Mouse (Mus musculus) kidney, embryonic 14.5 days (tissue): Measurements from ENCODE around the gene Spi1. TPM values are rescaled to one million over a fixed set of nuclear protein-coding genes. Genes with fewer than 3 reads are reported as not detected.

Source experiments
- ATAC-seq: fragments of 200-750 bp; cut with Nextera tagmentation; 2 replicates; pipeline ENCODE4 v1.8.0; 2017; ENCODE audit warnings: moderate number of reproducible peaks, mild to moderate bottlenecking, moderate TSS enrichment, moderate library complexity; ENCODE audit not compliant: low FRiP score, low TSS enrichment
- H3K27ac ChIP-seq: fragments of 300-500 bp; sonication (generic); 2 replicates; pipeline ENCODE4 v1.5.1; 2014; ENCODE audit warnings: low read depth, mild to moderate bottlenecking, low read length, moderate library complexity, mixed read lengths
- H3K27me3 ChIP-seq: fragments of 300-500 bp; sonication (generic); 2 replicates; pipeline ENCODE4 v1.6.1; 2014; ENCODE audit warnings: mild to moderate bottlenecking, low read length; ENCODE audit not compliant: control insufficient read depth, insufficient read depth
- H3K36me3 ChIP-seq: fragments of 300-500 bp; sonication (generic); 2 replicates; pipeline ENCODE4 v1.6.1; 2014; ENCODE audit warnings: low read length, mixed read lengths; ENCODE audit not compliant: control insufficient read depth, insufficient read depth
- H3K4me1 ChIP-seq: fragments of 300-500 bp; sonication (generic); 2 replicates; pipeline ENCODE4 v1.6.1; 2014; ENCODE audit warnings: low read length, mixed read lengths; ENCODE audit not compliant: control insufficient read depth, insufficient read depth
- H3K4me2 ChIP-seq: fragments of 300-500 bp; sonication (generic); replicated peaks from 2 replicates; pipeline ENCODE4 v1.6.1; 2014; ENCODE audit warnings: low read depth, mild to moderate bottlenecking, low read length
- H3K4me3 ChIP-seq: fragments of 300-500 bp; sonication (generic); 2 replicates; pipeline ENCODE4 v1.5.1; 2014; ENCODE audit warnings: mild to moderate bottlenecking, low read length
- H3K9ac ChIP-seq: fragments of 300-500 bp; sonication (generic); 2 replicates; pipeline ENCODE4 v1.6.1; 2014; ENCODE audit warnings: low read depth, mild to moderate bottlenecking, low read length, moderate library complexity
- H3K9me3 ChIP-seq: fragments of 300-500 bp; sonication (generic); 2 replicates; pipeline ENCODE4 v1.6.1; 2016; ENCODE audit warnings: low read length; ENCODE audit not compliant: control insufficient read depth
- WGBS: fragments of 180-500 bp; shearing (Covaris S2); extraction: QIAGEN DNeasy Blood & Tissue Kit; methylation state at CpG from one replicate; pipeline ENCODE4 v1.1.7; 2014; 5-methylcytosine and 5-hydroxymethylcytosine counted together
- polyA plus RNA-seq: library from polyadenylated mRNA; unstranded; fragments of >200 nt; fragmentation: Nextera tagmentation; extraction: Ambion mirVana; gene quantifications from 2 replicates; pipeline ENCODE4 v1.2.1, GENCODE M21; 2014

Gene Spi1
- polyA plus RNA-seq, 1 experiment from 2014 or later = 2.2 TPM

DNA sequence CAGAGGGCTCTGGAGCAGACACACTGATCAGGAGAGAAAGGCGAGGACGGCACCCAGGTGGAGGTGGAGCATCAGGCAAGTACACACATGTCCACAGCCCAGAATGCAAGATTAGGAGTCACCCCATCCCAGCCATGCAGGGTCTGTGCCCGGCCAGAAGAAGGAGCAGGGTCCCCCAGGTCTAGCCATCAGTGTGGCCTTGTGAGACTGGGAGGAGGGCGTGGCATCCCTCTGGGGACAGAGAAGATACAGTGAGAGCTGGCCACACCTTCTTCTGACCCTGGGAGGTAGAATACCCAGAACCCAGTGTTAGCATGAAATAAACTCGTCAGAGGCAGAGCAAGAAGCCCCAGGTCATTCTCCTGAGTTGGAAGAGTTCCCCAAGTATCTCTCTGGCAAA, 57.1 kb downstream of the Spi1 start:
- H3K4me1 ChIP-seq = 0 out of 2 replicates have a peak, but pooled peaks cover 3% of the 10 kb centered on the region
- ATAC-seq = no peak
- no peaks in the 10 kb centered on the region for H3K9me3 ChIP-seq
- no peak overlapping the region for H3K4me3 ChIP-seq
- H3K27me3 ChIP-seq = no peaks in the 10 kb centered on the region
- WGBS = 65% methylated on average over 5 of the region's 5 CpGs
- peaks cover 3% of the 10 kb centered on the region; the same call in 1 of the 2 replicates for H3K36me3 ChIP-seq
- no peak overlapping the region for H3K4me2 ChIP-seq
- H3K9ac ChIP-seq = no peak overlapping the region
- H3K27ac ChIP-seq = no peak overlapping the region

DNA sequence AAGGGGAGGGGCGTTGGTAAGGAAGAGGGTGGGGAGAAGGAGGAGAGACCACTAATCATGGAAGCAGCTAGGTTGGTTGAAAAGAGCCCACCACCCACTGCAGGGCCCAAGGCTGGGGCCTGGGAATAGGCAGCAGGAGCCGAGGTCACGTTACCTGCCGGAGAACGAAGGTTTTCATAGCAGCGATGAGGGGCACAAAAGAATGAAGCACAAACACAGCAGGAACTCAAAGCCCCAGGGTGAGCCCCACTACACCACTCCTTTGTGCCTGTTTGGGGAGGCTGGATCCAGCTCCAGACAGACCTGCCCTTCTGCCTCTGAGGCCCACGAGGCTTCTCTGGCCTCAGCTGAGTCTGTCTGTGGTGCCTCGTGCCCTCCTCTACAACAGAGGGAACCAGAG, 57.6 kb downstream of the Spi1 start:
- WGBS = 86% methylated on average over 8 of the region's 8 CpGs
- H3K4me3 ChIP-seq = no peak overlapping the region

DNA sequence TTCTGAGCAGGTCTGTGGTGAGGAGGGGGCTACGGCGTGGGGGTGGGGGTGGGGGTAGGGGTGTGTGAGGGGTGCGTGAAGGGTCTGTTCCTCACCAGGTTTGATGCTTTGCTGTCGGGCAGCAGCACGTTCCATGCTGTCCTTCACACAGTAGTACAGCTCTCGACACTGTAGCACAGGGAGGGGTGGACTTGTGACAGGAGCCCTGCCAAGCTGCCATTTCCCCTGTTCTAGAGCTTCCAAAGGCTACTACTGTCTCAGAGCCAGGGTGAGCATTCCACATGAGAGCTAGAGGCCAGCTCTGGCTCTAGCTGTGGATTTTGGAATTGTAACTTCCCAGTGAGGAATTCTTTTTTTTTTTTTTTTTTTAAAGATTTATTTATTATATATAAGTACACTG, 60.7 kb downstream of the Spi1 start:
- H3K9ac ChIP-seq = no peak overlapping the region
- no peak for ATAC-seq
- WGBS = 91% methylated on average over 6 of the region's 6 CpGs
- H3K9me3 ChIP-seq = no peaks in the 10 kb centered on the region
- 0 out of 2 replicates have a peak, but pooled peaks cover 3% of the 10 kb centered on the region for H3K4me1 ChIP-seq
- no peaks in the 10 kb centered on the region for H3K27me3 ChIP-seq
- H3K4me2 ChIP-seq = no peak overlapping the region
- H3K27ac ChIP-seq = no peak overlapping the region
- no peak overlapping the region for H3K4me3 ChIP-seq
- peaks cover 3% of the 10 kb centered on the region; the same call in 1 of the 2 replicates for H3K36me3 ChIP-seq

More for the DNA sequence above, 57.6 kb downstream of the Spi1 start:
- Histone ChIP-seq H3K36me3 (peaks cover 3% of the 10 kb centered on the region; the same call in 1 of the 2 replicates), H3K4me1 (0 out of 2 replicates have a peak, but pooled peaks cover 3% of the 10 kb centered on the region), H3K4me2 (no peak overlapping the region), H3K27me3 (no peaks in the 10 kb centered on the region), H3K9me3 (no peaks in the 10 kb centered on the region), H3K9ac (no peak overlapping the region), H3K27ac (no peak overlapping the region)
- no peak for ATAC-seq

DNA sequence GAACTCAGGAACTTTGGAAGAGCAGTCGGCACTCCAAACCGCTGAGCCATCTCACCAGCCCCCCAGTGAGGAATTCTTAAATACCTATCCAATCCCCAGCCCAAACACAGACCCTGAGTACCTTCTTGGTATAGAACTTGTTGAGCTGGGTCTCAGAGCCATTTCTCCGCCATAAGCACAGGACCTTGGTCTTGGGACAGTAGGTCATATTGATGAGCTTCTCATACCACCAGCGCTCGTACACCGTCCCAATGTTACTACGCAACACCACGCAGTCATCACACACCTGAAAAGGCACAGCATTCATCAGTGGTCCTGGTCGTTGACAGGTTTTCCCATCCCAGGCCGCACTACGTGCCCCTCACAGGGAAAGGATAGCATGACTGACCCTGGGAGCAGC, 61.2 kb downstream of the Spi1 start:
- Histone ChIP-seq H3K9me3 (no peaks in the 10 kb centered on the region), H3K36me3 (peaks cover 3% of the 10 kb centered on the region; the same call in 1 of the 2 replicates), H3K4me2 (no peak overlapping the region), H3K9ac (no peak overlapping the region), H3K27me3 (no peaks in the 10 kb centered on the region), H3K4me1 (0 out of 2 replicates have a peak, but pooled peaks cover 3% of the 10 kb centered on the region), H3K4me3 (no peak overlapping the region), H3K27ac (no peak overlapping the region)
- ATAC-seq = no peak
- WGBS = 97% methylated on average over 11 of the region's 11 CpGs

DNA sequence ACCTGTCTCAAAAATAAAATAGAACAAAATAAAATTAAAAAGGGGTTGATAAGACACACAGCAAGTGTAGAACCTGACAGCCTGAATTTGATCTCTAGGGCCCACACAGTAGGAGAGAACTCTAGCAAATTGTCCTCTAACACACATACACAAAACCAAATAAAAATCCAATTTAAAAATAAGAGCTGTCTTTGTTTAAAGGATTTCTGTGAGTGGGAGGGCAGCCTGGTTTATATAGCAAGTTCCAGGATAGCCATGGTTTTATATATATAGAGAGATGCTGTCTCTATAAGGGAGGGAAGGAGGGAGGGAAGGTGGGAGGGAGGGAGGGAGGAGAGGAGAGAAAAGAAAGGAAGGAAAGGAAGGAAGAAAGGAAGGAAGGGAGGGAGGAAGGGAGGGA, 65.9 kb downstream of the Spi1 start:
- Histone ChIP-seq H3K9ac (no peak overlapping the region), H3K27me3 (no peaks in the 10 kb centered on the region), H3K36me3 (peaks cover 6% of the 10 kb centered on the region; the same call in 1 of the 2 replicates), H3K9me3 (no peaks in the 10 kb centered on the region), H3K4me1 (no peaks in the 10 kb centered on the region), H3K4me3 (no peak overlapping the region), H3K27ac (no peak overlapping the region), H3K4me2 (no peak overlapping the region)
- ATAC-seq = no peak

DNA sequence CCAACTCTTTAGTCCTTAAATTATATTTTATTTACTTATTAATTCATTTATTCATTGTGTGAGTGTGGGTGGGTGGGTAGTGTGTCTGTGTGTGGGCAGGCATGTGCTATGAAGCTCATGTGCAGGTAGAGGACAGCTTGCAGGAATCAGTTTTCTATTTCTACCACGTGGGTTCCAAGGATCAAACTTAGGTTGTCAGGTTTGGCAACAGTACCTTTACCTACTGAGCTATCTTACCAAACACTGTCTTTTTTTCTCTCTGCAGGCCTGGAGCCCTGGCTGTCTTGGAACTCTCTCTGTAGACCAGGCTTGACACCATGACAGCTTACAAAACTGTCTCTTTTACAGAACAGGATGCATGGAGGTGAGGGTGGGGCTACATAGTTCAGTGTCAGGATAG, 69.1 kb downstream of the Spi1 start:
- Histone ChIP-seq H3K36me3 (peaks cover 11% of the 10 kb centered on the region; the same call in 1 of the 2 replicates), H3K4me2 (no peak overlapping the region), H3K27me3 (no peaks in the 10 kb centered on the region), H3K27ac (no peak overlapping the region), H3K4me1 (no peaks in the 10 kb centered on the region), H3K9ac (no peak overlapping the region), H3K4me3 (no peak overlapping the region), H3K9me3 (no peaks in the 10 kb centered on the region)
- 71% methylated on average over 1 of the region's 1 CpGs for WGBS
- no peak for ATAC-seq

DNA sequence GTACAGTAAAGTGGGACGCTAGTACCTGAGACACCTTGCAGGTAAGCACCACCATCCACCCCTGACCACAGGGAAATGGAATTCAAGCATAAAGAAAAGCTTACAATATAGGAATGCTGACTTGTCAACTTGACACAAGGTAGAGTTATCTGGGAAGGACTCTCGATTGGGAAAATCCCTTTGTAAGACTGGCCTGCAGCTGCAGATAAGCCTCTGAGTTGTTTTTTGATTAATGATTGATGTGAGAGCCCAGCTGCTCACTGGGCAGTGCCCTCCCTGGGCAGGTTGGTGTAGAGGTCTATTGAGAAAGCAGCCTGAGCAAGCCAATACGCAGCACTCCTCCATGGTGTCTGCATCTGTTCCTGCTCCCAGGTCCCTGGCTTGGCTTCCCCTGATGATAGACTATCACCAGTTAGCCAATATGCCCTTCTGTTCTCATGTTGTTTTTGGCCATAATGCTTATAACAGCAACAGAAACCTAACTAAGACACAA, 70.7 kb downstream of the Spi1 start:
- Histone ChIP-seq H3K27ac (no peak overlapping the region), H3K4me1 (no peaks in the 10 kb centered on the region), H3K9me3 (no peaks in the 10 kb centered on the region), H3K36me3 (peaks cover 16% of the 10 kb centered on the region; the same call in 1 of the 2 replicates), H3K27me3 (no peaks in the 10 kb centered on the region), H3K4me2 (no peak overlapping the region), H3K9ac (no peak overlapping the region), H3K4me3 (no peak overlapping the region)
- 80% methylated on average over 3 of the region's 3 CpGs for WGBS
- no peak for ATAC-seq

DNA sequence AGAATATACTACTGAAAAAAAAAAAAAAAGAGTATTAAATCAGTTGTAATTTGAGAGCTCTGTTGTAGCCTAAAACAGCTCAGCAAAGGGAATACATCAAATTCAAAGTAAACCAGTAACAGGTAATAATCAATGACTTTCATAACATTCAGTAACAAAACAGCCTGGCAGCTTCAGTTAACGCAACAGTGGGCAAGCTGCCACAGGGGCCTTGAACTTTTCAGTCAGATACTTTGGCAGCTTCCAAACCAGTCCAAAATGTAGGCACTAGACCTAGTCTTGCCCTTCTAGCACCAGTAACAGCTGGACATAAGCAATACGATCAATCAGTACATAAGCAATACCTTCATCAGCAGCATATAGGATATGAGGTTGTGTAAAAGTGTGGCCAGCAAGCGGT, 71.9 kb downstream of the Spi1 start:
- no peaks in the 10 kb centered on the region for H3K9me3 ChIP-seq
- H3K4me3 ChIP-seq = no peak overlapping the region
- no peak for ATAC-seq
- H3K27me3 ChIP-seq = no peaks in the 10 kb centered on the region
- no peak overlapping the region for H3K4me2 ChIP-seq
- no peak overlapping the region for H3K9ac ChIP-seq
- no peak overlapping the region for H3K27ac ChIP-seq
- no peaks in the 10 kb centered on the region for H3K4me1 ChIP-seq
- WGBS = 93% methylated on average over 3 of the region's 3 CpGs
- H3K36me3 ChIP-seq = peaks cover 18% of the 10 kb centered on the region; the same call in 1 of the 2 replicates

DNA sequence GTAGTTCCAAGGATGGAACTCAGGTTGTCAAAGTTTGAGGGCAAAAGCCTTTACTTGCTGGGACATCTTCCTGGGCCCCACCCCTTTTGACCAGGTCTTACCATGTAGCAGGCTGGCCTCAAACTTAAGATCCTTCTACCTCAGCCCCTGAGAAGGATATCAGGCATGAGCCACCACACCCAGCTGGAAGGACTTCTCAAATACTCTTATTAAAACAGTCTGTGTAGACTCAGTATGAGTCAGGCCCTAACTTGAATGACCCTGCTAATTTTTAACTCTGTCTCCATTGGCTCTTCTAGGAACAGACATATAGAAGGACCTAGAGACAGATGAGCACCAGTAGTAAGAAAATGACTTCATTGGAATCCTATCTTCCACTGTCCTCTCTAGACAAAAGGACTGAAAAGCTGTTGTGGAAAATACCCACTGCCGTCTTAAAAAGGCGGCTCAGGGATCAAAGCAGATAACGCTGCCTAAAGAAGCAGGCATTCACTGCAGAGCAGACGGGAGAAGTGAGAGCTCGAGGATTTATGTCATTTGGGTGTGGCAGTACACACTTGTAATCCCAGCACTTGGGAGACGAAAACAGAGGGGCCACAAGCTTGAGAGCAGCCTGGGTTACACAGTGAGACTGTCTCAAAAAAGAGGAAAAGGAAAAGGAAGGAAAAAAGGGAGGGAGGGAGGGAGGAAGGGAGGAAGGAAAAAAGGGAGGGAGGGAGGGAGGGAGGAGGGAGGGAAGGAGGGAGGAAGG, 75.0 kb downstream of the Spi1 start:
- no peaks in the 10 kb centered on the region for H3K27me3 ChIP-seq
- H3K4me1 ChIP-seq = no peaks in the 10 kb centered on the region
- ATAC-seq = no peak
- peaks cover 15% of the 10 kb centered on the region; the same call in 1 of the 2 replicates for H3K36me3 ChIP-seq
- no peaks in the 10 kb centered on the region for H3K9me3 ChIP-seq
- no peak overlapping the region for H3K9ac ChIP-seq
- H3K4me2 ChIP-seq = no peak overlapping the region
- no peak overlapping the region for H3K27ac ChIP-seq
- no peak overlapping the region for H3K4me3 ChIP-seq
- 22% methylated on average over 6 of the region's 6 CpGs for WGBS
